Mouse (Mus musculus) megakaryocyte, embryonic 14.5 days (primary cell): ENCODE data around the gene Pkig.

Experiments used
- FLI1 ChIP-seq: IDR thresholded peaks from 2 replicates; pipeline ENCODE4 v1.6.1; 2012; ENCODE audit warnings: low read length, inconsistent platforms, mixed read lengths
- GATA1 ChIP-seq: IDR thresholded peaks from 3 replicates; pipeline ENCODE4 v1.6.1; 2012; ENCODE audit warnings: mixed read lengths, low read length, inconsistent platforms, borderline replicate concordance

DNA sequence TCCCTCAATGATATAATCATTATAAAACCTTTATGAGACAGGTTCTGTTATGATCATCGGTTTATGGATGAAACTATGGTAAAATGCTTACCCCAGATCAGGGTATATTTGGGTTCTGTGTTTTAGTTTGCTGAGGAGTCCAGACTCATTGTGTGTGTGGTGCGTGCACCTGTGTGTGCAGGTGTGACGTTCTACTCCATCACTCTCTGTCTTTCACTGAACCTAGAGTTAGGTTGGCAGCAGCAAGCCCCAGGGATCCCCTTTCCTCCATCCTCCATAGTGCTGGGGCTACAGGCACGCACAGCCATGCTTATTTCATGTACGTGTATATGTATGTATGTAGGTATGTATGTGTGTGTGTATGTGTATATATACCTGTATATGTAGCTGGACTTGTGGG is 3.9 kb downstream of the Pkig start:
- TF ChIP-seq GATA1 (no peak), FLI1 (no peak)
